Mouse (Mus musculus) retina, adult 2 months (tissue): ENCODE measurements around the gene Catsper4.
"Not testable (repeated sequence)": the region's sequence is repeated elsewhere in the genome, so short reads cannot be mapped to it uniquely, and the experiment has no call there.

Experiments
- DNase-seq: peaks from one replicate; pipeline ENCODE4 v3.0.0-alpha.2; 2012; ENCODE audit warnings: low read depth, low spot score

Gene Catsper4

GRCm38 (mm10) chr4:134227194-134227593 lies at the start of gene Catsper4:
Catsper4 (minus strand) TSS chr4:134227383.
- no peak for DNase-seq

DNA sequence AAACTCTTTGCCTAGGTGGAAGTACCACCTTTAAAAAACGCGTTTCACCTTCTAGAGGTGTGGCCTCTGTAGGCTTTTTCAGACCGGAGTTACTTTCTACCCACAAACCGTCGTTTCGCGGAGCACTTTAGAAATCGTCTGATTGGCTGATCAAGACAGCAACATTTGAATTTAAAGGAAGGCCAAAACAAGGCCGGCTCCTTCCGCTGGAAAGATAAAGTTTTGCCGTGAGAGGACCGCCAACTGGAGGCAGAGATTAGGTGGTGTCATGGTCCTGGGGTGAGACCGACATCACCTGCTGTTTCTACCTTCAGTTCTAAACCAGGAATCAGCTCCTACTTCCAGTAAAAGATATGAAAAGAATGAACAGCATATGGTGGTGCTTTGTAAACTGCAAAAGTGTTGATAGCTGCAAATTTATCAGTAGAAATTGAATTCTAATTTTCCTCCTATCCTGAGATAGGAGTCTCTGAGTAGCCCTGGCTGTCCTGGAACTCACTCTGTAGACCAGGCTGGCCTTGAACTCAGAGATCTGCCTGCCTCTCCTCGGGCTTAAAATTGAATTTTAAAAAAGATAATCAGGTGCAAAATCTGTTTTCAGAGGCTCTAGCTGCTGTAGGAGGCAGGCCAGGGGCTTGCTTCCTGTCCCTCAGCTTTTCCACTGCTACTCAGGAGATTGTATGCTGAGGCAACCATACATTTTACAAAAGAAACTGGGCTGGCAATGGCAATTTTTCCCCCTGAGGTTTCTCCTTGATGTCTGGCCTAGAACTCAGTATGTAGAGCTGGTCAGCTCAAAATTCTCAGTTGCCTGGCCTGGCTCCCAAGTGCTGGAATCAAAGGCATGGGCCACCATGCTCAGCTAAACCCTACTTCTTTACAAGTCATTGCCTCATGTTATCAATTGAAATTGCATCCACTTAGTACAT lies 46.5 kb upstream of the Catsper4 start:
- DNase-seq: no peak

GRCm38 (mm10) chr4:134272731-134273416 lies 45.7 kb upstream of the Catsper4 start:
- DNase-seq: no peak

DNA sequence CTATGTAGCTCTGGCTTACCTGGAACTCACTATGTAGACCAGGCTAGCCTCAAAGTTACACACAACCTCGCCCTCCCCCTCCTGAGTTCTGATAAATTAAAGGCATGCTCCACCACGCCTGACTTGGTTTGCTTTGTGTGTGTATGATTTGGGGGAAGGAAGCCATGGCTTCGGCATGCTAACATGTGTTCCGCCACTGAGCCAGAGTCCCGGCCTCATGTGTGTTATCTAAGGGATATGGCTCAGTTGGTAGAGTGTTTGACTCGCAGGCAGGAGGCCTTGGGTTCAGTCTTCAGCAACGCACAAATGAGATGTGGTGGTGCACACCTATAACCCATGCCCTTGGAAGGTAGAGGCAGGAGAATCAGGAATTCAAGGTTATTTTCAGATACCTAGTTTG lies 44.8 kb upstream of the Catsper4 start:
- no peak for DNase-seq

- DNase-seq: not testable (repeated sequence)
Observed at GRCm38 (mm10) chr4:134269622-134270021, 42.4 kb upstream of the Catsper4 start.

DNA sequence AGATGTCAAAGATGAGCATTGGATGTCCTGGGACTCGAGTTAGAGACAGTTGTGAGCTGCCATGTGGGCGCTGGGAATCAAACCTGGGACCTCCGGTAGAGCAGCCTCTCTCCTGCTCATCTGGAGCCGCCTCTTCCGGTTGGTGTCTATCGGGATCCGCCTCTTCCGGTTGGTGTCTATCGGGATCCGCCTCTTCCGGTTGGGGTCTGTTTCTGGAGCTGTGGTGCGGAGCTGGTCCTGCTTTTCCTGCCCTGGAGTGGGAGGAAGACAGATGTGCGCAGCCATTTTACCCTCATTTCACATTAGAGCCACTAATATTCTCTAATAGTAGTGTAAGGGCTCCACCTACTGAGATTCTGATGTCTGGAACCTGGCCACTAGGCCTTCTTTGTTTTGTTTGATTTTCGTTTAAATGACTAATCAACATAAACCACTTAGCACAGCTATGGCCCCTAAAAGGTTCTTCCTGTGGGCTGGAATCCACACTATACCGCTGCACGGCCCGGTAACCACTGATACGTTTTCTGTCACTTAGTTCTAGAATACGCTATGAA lies 41.0 kb upstream of the Catsper4 start:
- DNase-seq: no peak

DNA sequence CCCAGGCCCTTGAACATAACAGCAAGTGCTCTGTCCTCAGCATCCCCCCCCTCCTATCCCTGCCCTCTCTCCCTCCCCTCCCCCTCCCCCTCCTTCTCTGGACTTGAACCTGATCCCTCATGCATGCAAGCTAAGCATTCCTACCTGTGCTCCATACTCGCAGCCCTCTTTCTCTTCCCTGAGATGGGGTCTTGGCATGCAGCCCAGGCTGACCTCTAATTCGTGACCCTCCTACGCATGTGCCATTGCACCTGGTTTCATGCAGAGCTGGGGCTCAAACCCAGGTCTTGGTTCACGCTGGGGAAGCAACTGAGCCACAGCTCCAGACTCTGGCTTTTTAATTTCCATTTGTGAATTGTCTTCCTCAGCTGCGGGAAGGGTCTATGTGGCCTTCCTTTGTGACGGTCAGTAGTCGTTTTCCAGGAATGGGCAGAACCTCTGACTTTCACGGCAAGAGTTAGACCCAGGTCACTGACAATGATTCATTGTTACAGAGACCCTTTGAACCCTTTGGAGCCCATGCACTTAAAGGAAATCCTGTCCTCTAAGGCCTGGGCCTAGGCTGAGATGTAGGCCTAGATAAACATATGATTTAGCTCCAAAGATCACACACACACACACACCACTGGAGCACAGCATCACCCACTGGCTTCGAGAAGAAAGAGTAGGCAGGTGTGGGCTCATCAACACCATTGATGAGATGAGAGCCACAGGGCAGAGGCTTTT lies 38.8 kb upstream of the Catsper4 start:
- no peak for DNase-seq

- no peak for DNase-seq
Observed at GRCm38 (mm10) chr4:134263191-134263590, 36.0 kb upstream of the Catsper4 start.

- no peak for DNase-seq
Observed at GRCm38 (mm10) chr4:134258354-134258753, 31.2 kb upstream of the Catsper4 start.

DNA sequence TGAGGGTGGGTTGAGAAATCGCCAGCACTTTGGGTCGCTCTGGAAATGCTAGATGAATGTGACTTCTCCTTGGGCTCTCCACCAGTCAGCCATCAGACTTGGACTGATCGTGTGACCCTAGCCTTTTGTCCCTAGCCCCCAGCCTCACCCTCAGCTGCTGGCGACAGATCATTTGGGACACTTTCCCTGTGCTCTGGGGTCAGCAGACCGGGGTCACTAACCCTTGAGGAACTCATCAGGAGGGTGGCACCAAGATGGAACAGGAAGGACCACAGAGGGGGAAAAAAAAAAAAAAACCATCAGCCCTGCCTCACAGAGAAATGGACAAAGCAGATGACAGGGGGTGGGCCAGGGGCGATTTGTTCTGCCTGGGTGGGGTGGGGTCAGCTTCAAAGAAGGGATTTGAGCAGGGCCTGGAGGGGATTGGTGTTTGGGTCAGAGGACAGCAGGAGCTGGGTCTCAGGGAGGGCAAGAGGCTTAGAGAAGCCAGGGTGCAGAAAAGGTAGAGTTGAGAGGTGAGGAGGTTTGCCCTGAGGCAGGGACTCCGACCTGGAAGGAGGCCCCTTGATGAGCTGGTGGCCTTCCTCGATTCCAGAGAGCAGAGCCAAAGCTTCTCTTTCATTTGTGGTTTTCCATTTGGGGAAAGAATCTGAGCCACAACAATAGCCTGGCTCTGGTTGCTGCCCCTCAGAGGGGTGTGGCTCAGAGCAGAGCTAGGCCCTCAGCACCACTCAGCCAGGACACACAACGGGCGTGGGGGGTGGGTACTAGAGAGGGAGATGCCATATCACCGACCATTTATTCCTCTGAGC lies 30.2 kb upstream of the Catsper4 start:
- DNase-seq: no peak

- no peak for DNase-seq
Observed at GRCm38 (mm10) chr4:134256407-134257197, 29.4 kb upstream of the Catsper4 start.

DNA sequence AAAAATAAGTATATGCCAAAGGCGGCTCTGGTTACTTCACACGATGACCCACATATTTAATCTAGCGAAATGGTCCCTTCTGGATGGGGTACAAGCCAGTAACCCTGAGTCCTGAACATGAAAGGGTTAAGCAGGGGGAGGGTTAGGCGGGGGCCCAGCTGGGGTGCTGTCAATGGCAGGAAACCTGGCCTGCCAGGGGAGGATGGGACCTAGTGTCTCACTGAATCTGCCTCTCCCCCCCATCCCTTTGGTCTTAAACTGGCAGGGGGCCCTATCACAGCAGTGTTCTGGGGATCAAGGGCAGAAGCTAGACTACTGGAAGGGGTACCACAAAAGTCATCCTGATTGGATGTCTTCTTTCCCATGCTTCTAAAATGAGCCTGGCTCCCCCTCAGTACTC lies 28.7 kb upstream of the Catsper4 start:
- no peak for DNase-seq

DNA sequence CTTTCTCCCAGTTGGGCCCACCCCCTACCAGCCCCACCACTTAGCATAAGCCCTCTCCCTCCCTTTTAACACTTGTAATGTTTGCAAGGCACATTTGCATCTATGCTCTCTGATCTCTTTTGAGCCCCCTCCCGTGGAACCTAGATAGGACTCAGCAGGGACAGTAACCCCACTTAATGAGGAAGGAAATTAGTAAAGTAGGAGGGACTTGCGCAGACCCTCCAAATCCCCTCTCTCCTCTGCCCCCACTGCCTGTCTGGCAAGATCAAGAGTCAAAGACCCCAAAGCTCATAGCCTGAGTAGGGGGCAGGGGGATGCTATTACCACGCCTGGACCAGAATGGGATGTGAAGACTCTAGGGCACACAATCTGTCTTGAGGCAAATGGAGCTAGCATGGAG lies 27.7 kb upstream of the Catsper4 start:
- DNase-seq: no peak

DNA sequence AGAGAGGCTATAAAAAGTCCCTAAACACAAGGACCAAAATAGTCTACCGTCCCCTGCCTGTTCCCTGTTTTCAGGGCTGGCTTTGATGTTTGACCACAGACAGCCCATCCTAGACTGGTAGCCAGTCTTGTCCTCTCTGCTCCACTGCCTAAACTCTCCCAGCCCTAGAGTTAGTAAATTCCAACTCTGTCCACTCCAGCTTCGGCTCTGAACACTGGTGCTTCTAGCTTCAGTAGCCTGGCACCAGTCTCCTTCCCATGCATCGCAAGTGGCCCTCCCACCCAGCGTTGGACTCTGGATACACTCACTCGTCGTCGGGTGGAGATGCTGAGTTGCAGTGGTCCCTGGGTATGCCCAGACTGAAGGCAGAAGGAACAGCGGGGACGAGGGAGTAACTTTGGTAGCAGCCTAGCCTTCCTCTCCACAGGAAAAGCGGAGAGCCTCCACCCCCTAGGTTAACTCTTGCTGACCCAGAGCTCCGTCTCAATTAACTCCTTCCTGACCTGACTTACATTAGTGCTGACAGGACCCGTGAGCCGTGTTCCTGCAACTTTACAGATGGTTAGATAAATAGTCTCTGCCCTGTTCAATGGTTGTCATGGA lies 26.6 kb upstream of the Catsper4 start, which contains the start of gene Grrp1:
TSS of gene Grrp1 (minus strand) at position 385 of the 603 bp plus-strand sequence.
- DNase-seq: no peak

GRCm38 (mm10) chr4:134252911-134253721 lies 25.9 kb upstream of the Catsper4 start:
- DNase-seq: no peak

DNA sequence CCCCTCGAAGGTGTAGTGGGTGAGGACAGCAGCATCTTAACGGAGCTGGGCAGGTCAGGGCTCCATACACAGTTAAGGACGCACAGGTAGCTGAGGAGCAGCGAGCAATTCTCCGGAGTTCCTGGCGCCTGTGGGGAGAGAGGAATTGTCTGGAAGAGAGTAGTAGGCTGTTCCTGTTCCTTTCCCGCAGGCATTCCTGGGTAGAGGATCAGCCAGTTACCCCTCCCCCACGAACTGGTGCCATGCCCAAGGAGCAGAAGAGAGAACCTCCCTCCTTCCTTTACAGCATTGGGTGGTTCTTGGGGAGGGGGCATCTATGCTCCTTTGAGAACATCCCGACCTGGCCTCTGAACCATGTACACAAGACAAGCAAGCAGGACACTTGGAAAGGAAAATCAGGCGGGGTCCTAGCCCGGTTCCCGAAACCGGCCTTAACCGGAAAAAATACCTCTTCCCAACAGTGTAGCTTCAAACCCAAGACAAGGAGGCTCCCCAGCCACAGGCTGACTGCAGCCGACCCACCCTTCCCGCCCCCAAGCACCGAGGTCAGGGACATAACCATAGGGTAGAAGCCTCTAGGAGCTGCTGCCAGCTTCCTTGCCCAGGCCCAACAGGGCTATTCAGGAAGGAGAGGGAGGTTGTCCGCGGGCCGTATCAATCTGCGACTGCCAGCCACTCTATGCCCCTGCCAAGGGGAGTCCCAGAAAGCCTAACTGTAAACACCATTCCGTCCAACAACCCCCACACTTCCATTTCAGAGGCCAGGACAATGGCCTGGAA lies 25.1 kb upstream of the Catsper4 start:
- no peak for DNase-seq

DNA sequence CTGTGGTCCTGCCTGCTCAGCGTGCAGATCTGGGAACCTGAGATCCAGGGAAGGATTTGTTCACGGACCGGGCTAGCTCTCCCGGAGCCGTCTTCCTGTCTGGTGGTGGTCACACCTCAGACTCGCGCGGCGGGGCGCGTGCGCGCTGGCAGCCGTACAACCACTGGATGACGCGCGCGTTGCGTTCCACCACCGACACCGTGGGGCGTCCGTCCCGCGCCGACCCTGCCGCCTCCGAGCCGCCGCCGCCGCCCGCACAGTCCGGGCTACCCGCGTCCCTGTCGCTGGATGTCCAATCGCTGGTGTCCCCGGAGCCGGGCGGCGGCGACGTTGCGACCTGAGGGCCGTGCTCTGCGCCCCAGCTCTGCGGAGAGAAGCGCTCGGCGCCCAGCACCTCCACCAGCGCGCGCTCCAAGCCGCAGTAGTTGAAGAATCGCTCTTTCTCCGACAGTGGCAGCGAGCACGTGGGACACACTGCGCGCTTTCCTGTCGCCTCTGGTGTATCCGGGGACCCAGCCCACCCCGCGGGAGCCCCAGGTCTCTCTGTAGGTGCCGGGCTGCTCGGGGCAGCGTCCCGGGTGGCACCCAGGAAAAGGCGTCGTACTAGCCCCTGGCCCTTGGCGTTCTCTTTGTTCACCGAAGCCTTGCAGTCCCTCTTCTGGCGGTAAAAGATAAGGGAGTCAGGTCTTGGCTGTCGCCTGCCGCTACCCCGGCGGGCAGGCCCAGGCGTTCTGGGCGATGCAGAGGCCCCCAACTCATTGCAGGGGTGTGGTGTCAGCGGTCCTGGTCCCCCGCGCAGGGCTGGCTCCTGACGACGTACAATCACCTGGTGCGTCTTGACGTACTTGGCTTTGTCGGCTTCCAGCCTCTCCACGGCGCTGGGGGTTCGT lies 24.3 kb upstream of the Catsper4 start:
- DNase-seq: no peak
